Mouse (Mus musculus) mouse trophoblast stem cell (cell line): ENCODE measurements around the gene Gm49601.

Source experiments
- in situ Hi-C, 2 experiments: fragments of 300-500 bp; cut with MseI, MboI; formaldehyde crosslinking; loops; 2 replicates in 1 of 2; 3 replicates in 1 of 2; pipeline ENCODE4 v1.15.1; 2025

Gm49601 gene

DNA sequence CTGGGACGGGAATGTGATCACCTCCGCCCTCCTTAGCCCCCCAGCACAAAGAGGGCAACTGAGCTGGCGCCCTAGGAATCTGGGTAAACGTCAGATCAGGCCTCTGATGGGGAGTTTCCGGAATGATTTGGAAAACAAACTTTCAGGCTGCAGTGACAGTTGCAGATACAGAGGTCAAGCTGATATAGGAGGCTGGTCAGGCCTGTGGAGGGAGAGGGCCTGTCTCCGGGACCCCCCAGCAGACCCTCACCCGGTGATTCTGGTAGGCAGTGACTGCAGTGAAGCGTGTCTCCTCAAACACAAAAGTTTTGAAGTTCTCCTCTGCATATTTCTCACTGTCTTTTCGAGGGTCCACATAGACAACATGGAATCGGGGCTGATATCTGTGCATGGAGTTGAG is 43.1 kb downstream of the Gm49601 start:
- in situ Hi-C loops, result no loop called here

- in situ Hi-C loops, result no loop called here
Observed at GRCm38 (mm10) chr16:18582426-18583148, 43.6 kb downstream of the Gm49601 start.

DNA sequence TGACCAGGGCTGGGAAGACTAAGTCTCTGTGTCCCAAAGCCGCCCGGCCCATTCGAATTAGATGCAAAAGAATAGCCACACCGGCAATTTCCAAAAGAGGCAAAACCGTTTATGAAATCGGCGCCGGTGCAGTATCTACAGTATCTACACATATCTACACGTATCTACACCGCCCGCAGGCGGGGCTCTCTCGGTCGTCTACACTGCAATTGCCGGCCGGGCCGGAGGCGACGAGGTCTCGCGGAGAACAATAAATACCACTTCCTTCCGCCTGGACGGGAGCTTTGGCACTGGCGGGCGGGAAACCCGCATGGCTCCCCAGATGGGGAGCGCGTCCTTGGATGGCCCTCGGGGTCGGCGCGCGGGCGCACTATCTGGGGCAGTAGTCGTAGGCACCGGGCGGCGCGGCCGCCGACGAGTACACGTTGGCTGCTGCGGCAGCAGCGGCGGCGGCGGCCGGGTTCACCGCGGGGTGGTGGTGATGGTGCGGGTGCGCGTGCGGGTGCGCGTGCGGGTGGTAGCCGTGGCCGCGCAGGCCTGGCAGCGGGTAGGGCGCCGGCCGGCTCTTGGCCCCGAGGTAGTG is 44.5 kb downstream of the Gm49601 start:
- in situ Hi-C loops, result no loop called here

DNA sequence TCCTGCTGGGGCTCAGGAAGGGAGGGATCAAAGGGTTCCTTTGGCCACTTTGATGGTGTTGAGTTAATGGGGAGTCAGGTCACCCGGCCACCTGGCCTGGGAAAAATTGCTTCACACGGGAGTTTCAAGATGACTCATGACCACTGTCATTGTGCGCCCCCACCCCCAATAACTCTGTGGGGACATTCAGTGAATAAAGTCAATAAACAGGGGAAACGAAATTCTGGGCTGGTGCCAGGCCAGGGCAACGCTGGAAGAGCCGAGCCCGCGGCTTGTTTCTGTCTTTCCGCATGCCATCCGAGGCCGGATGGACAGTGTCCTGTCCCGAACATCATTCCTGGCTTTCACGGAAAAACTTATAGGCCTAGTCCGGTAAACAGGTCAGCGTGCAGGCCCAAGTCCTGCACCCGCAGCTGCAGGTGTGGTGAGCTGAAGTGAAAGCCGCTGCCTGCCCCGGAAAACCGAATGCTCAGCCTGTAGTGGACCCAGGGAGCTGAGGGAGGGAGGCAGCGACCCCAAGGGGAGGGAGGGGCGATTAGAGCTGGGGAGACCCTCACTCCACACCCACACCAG is 45.1 kb downstream of the Gm49601 start:
- in situ Hi-C loops, result no loop called here

DNA sequence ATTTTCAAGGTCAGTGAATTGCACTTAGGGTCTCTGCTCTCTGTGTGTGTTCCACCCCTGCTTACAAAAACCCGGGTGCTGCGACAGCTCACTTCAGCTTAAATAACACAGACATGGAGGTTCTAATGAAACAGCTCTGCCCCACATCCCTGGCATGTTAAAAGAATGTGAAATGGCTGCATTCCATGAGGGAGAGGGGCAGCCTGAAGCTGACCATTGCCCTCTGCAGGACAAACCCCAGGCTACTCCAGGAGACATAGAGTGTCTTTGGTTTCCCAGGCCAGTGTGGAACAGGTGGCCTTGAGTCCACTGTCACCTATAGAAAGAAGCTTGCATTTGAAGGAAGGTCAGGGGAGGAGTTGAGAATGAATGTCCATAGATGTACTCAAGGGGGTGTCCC is 45.8 kb downstream of the Gm49601 start:
- in situ Hi-C loops, result no loop called here

DNA sequence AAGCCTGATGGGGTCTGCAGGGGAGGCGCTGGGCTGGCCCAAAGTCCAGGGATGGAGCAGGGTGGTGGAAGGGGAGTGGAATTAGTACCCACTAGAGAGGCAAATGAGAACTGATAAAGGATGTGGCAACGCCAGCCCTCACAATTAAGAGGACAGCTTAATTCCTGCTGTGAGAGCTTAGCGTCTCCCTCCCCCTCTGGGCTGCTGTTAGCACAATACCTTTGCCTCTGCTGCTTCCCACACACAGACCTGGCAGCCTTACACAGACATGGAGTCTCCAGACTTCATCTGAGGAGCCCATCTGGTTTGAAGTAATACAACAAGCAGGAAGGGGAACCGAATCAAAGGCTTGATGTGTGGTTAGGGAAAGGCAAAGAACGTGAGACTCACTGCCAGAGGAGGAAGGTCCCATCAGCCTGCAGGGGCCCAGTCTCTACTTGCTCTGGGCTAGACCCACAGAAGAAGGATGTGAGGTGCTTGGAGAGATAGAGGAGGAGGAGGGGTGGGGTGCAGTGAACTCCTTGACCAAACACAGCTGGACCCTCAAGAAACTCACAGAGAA is 48.5 kb downstream of the Gm49601 start:
- in situ Hi-C loops, result no loop called here

- in situ Hi-C loops, result no loop called here
Observed at GRCm38 (mm10) chr16:18577071-18577470, 49.2 kb downstream of the Gm49601 start.

DNA sequence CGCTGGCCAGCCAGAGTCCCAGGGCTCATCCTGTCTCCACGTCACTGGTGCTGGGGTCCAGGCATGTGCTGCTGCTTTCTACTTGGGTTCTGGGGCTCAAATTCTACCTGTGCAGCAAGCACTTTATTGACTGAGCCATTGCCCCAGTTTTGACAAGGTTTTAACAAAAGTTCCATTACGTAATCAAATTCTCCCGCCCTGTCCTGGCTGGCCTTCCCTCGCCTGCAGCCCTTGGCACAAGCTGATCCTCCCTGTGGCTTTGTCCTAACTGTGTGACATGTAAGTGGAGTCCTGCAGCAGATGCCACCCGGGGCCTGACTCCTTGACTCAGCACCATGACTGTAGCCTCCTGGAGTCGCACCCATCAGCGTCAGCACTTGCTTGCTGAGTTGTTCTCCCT is 52.0 kb downstream of the Gm49601 start:
- in situ Hi-C loops, result no loop called here
